Mouse (Mus musculus): Measurements from ENCODE around the gene Nr1h5. TPM values are rescaled to one million over a fixed set of nuclear protein-coding genes. Genes with fewer than 3 reads are reported as not detected.

Nr1h5 gene
- not detected for total RNA-seq (2023)

GRCm38 (mm10) chr3:102964033-102964432 is at the start of gene Nr1h5:
Nr1h5 (minus strand) TSS chr3:102964133.

GRCm38 (mm10) chr3:102995605-102996321 is 31.8 kb upstream of the Nr1h5 start, which contains the start of gene Sike1:
Sike1 (plus strand) TSS chr3:102995708.

GRCm38 (mm10) chr3:102935451-102936354 is 28.2 kb downstream of the Nr1h5 start, which contains the start of gene Sycp1:
Sycp1 (minus strand) TSS chr3:102936100.

Other genes starting within 250 kb of the Nr1h5 start
- gene Tspan2, start 229.6 kb downstream of the Nr1h5 start, total RNA-seq (2023), result 1.1 TPM
- gene Tshb, start 181.4 kb downstream of the Nr1h5 start, total RNA-seq (2023), result not detected
- gene Sycp1, start 28.0 kb downstream of the Nr1h5 start, total RNA-seq (2023), result not detected
- gene Sike1, start 31.6 kb upstream of the Nr1h5 start, total RNA-seq (2023), result 104 TPM
- 499 TPM for gene Csde1, start 56.3 kb upstream of the Nr1h5 start, total RNA-seq (2023)
- gene Nras, start 94.2 kb upstream of the Nr1h5 start, total RNA-seq (2023), result 112 TPM
- gene Ampd1, start 109.9 kb upstream of the Nr1h5 start, total RNA-seq (2023), result 15.8 TPM
- gene Dennd2c, start 138.5 kb upstream of the Nr1h5 start, total RNA-seq (2023), result 3.1 TPM
- 111 TPM for gene Bcas2, start 207.5 kb upstream of the Nr1h5 start, total RNA-seq (2023)

Data from CD4-positive naive resting alpha-beta T cell, adult 57 days (primary cell).